Mouse (Mus musculus) spleen, adult 2 months (tissue): ENCODE data around the gene Prkce. TPM values are rescaled to one million over a fixed set of nuclear protein-coding genes. Genes with fewer than 3 reads are reported as not detected.

Experiments used
- DNase-seq, 2 experiments: peaks; one replicate each; pipeline versions ENCODE4 v3.0.0 to v3.0.0-alpha.2; 2012 to 2021; ENCODE audit warnings: low spot score in 2 of 2, low read depth in 1 of 2
- H3K27ac ChIP-seq: fragments of 200-500 bp; 2 replicates; pipeline ENCODE4 v1.5.1; 2012; ENCODE audit warnings: low read length, inconsistent platforms; ENCODE audit not compliant: insufficient read depth
- H3K27me3 ChIP-seq: fragments of 200-500 bp; 2 replicates; pipeline ENCODE4 v1.6.1; 2012; ENCODE audit warnings: mild to moderate bottlenecking, moderate library complexity, low read length, inconsistent platforms; ENCODE audit not compliant: control insufficient read depth, insufficient read depth
- H3K36me3 ChIP-seq: fragments of 200-500 bp; 2 replicates; pipeline ENCODE4 v1.6.1; 2012; ENCODE audit warnings: mild to moderate bottlenecking, low read length, inconsistent platforms; ENCODE audit not compliant: control insufficient read depth, insufficient read depth
- H3K4me1 ChIP-seq: fragments of 200-500 bp; 2 replicates; pipeline ENCODE4 v1.6.1; 2011; ENCODE audit warnings: inconsistent platforms; ENCODE audit not compliant: control insufficient read depth, insufficient read depth, insufficient read length
- H3K4me3 ChIP-seq: fragments of 200-500 bp; 2 replicates; pipeline ENCODE4 v1.5.1; 2011; ENCODE audit warnings: mild to moderate bottlenecking, inconsistent platforms; ENCODE audit not compliant: insufficient read depth, insufficient read length; ENCODE audit errors: extremely low read depth
- CTCF ChIP-seq: fragments of 200-500 bp; IDR thresholded peaks from 2 replicates; pipeline ENCODE4 v1.5.1; 2011; ENCODE audit warnings: mild to moderate bottlenecking, inconsistent platforms; ENCODE audit not compliant: insufficient read depth, insufficient read length, insufficient replicate concordance; ENCODE audit errors: extremely low read depth
- POLR2A ChIP-seq: fragments of 200-500 bp; IDR thresholded peaks from 2 replicates; pipeline ENCODE4 v1.6.1; 2011; ENCODE audit warnings: low read depth, low read length, inconsistent platforms
- whole genome bisulfite sequencing: fragments of 180-500 bp; shearing (Covaris S2); methylation state at CpG from one replicate; pipeline ENCODE4 v1.1.7; 2018; 5-methylcytosine and 5-hydroxymethylcytosine counted together
- polyA plus RNA-seq: library from polyadenylated mRNA; depleted of rRNA; stranded (reverse); fragments of >200 nt; gene quantifications from 2 replicates; pipeline ENCODE4 v1.2.3, GENCODE M21; 2012

Prkce gene
- polyA plus RNA-seq, 1 experiment, result 4.8 TPM

DNA sequence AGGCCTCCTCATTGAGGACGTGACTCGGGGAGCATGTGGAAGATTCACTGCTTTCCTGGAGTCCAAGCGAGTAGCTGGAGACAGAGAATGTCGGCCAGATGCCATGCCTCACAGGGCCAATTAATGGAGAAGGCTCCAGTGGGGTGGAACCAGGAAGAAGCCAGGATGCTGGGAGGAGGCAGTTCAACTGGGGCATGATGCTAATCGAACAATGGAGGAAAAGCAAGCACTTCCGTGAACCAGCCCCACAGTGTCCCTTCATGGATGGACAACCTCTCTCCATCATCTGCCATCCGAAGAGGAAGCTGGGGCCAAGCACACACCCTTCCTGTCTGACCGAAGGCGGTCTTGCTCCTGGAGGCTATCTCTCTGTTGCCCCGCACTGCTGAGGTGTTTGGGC, 381.5 kb downstream of the Prkce start:
- 92% methylated on average over 10 of the region's 10 CpGs for WGBS
- no peaks in the 10 kb centered on the region for H3K27me3 ChIP-seq
- H3K4me3 ChIP-seq, result no peak overlapping the region
- no peak for DNase-seq
- H3K27ac ChIP-seq, result no peak overlapping the region
- no peaks in the 10 kb centered on the region; the same call in 1 of the 2 replicates for H3K36me3 ChIP-seq
- TF ChIP-seq POLR2A, result no peak
- TF ChIP-seq CTCF, result no peak
- H3K4me1 ChIP-seq, result no peaks in the 10 kb centered on the region

DNA sequence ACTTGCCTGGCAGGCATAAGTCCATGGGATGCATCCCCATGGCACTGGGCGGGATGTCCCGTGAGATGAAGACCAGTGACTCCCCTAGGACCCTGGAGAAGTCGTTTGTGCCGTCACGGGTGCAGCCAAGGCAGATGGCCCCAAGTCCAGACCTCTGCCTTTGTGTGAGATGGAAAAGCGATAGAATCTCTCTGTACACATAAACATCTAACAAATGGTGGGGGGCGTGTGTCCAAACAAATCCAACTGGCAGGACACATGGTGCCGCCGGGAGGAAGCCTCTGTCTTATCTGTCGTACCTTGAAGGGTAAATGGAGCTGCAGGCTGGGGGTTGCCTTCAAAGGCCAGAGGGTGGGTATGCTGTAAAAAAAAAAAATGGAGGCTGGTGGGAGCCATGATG, 384.0 kb downstream of the Prkce start:
- no peak for DNase-seq
- WGBS, result 89% methylated on average over 10 of the region's 10 CpGs
- Histone ChIP-seq H3K27ac (no peak overlapping the region), H3K4me3 (no peak overlapping the region), H3K4me1 (no peaks in the 10 kb centered on the region), H3K36me3 (no peaks in the 10 kb centered on the region; the same call in 1 of the 2 replicates), H3K27me3 (no peaks in the 10 kb centered on the region)
- TF ChIP-seq POLR2A (no peak), CTCF (no peak)

DNA sequence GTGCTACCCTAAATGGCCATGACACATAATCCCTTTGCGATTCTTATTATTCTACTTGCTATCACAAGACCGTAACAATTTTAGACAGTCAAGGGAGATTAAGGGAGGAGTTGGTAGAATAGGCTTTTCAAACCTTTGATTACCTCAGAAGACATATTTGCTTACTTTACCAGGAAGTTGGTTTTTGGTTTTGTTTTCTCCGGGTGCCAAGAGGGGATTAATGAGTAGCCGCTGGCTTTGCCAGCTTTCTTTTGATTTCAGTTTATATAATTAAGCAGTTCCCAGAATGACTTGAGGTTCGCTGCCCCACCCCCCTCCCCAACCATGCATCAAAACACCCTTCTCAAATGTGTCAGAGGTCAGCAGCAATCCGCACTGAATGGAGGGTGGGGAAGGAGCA, 384.4 kb downstream of the Prkce start:
- Histone ChIP-seq H3K27me3 (no peaks in the 10 kb centered on the region), H3K4me3 (no peak overlapping the region), H3K36me3 (no peaks in the 10 kb centered on the region; the same call in 1 of the 2 replicates), H3K27ac (no peak overlapping the region), H3K4me1 (no peaks in the 10 kb centered on the region)
- no peak for DNase-seq
- no peak for TF ChIP-seq CTCF
- TF ChIP-seq POLR2A, result no peak
- 93% methylated on average over 6 of the region's 6 CpGs for WGBS

DNA sequence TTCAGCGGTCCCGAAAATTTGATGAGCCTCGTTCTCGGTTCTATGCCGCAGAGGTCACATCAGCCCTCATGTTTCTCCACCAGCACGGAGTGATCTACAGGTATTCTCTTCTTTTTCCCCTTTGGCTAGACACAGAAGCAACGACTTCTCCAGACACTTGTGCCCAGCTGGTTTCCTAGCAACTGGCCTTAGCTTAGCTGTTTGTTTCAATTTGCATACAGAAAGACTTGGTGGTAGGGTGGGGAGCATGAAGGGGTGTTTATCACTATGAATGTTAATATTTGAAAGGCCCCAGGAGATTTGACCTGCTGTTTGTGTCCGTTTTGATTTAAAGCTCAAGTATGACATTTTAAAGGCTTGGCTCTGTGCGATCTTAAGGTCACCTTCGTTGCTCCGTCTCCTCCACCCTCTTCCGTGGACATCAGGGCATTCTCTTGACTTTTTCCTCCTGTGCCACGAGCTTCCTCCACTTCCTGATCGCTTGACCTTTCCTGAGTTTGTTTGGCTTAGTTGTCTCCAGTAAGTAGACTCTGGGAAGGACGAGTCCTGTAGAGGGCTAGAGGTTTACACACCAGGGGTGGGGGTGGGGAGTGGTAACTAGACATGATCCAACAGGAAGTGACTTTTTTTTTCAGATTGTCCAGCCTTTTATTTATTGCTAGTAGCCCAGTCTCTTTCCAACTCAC, 391.8 kb downstream of the Prkce start:
- no peak for DNase-seq
- Histone ChIP-seq H3K4me3 (no peak overlapping the region), H3K27me3 (no peaks in the 10 kb centered on the region), H3K27ac (no peak overlapping the region), H3K36me3 (peaks cover 8% of the 10 kb centered on the region; the same call in 1 of the 2 replicates), H3K4me1 (no peaks in the 10 kb centered on the region)
- 79% methylated on average over 15 of the region's 15 CpGs for WGBS
- no peak for TF ChIP-seq POLR2A
- TF ChIP-seq CTCF, result no peak

DNA sequence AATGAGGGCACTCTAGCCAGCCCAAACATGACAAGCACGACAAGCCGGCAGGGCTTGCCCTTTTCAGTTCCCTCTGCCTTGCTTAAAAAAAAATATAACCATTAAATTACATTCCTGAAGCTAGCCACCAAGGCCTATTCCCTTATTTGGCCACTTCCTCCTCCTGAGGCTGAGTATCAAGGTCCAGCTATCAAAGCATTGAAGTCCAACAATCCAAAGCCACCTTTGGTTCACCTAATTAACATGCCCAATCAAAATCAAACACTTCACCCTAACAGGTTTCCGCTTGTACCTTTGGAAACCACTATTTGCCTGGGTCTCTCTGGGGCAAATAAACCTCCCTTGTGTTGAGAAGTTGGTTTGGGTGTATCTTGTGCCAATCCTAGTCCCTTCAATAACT, 392.9 kb downstream of the Prkce start:
- DNase-seq, result no peak
- Histone ChIP-seq H3K4me1 (no peaks in the 10 kb centered on the region), H3K27ac (no peak overlapping the region), H3K36me3 (peaks cover 8% of the 10 kb centered on the region; the same call in 1 of the 2 replicates), H3K4me3 (no peak overlapping the region), H3K27me3 (no peaks in the 10 kb centered on the region)
- TF ChIP-seq CTCF (no peak), POLR2A (no peak)
- WGBS, result 85% methylated on average over 3 of the region's 3 CpGs

DNA sequence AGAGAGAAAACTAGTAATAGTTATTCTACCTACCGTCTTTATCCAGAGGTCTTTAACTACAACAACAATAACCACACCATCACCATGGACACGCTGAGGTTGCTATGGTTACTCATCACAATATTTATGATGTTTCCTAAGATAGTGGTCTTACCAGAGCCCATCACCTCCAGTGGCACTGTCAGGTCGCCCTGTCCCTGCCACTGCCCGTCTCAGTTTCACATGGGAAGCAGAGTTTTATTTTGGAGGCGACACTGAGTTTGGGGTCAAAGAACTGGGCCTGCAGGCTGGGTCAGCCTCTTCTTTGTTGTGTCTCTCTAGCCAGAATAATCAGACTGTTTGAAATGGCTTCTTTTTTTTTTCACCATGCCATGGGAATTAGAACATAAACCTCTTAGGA, 402.9 kb downstream of the Prkce start:
- 88% methylated on average over 5 of the region's 5 CpGs for WGBS

DNA sequence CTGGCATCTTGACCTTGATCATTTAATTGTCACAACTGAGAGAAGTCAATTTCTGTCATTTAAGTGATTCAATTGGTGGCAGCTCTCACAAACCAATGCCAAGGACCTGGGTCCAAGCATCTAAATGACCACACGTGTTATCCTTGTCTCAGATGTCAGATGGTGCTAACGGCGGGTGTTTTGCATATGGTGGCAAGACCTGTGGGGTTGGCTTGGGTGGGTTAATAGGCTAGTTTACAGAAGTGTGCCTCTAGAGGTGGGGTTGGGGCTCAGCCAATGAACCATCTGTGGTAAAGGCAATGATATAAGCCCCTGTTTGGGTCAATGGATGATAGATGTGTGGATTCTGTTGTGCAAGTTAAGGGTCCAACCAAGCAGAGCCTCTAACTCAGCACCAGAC, 403.7 kb downstream of the Prkce start:
- Histone ChIP-seq H3K36me3 (0 out of 2 replicates have a peak, but pooled peaks cover 3% of the 10 kb centered on the region), H3K27me3 (no peaks in the 10 kb centered on the region), H3K27ac (no peak overlapping the region), H3K4me3 (no peak overlapping the region), H3K4me1 (no peaks in the 10 kb centered on the region)
- no peak for DNase-seq
- WGBS, result 86% methylated on average over 3 of the region's 3 CpGs
- no peak for TF ChIP-seq POLR2A
- no peak for TF ChIP-seq CTCF

More for the DNA sequence above, 402.9 kb downstream of the Prkce start:
- H3K4me1 ChIP-seq, result no peaks in the 10 kb centered on the region
- no peak for DNase-seq
- no peak overlapping the region for H3K4me3 ChIP-seq
- H3K36me3 ChIP-seq, result 0 out of 2 replicates have a peak, but pooled peaks cover 1% of the 10 kb centered on the region
- H3K27ac ChIP-seq, result no peak overlapping the region
- TF ChIP-seq POLR2A (no peak), CTCF (no peak)
- no peaks in the 10 kb centered on the region for H3K27me3 ChIP-seq
